Mouse (Mus musculus) frontal cortex, adult (tissue): ENCODE results near the gene Msl3.

ENCODE experiments used
- ATAC-seq: cut with Nextera tagmentation; 2 replicates; pipeline ENCODE4 v1.9.2; 2017; ENCODE audit warnings: mild to moderate bottlenecking, moderate library complexity, mixed read lengths; ENCODE audit not compliant: low TSS enrichment

Msl3 gene

DNA sequence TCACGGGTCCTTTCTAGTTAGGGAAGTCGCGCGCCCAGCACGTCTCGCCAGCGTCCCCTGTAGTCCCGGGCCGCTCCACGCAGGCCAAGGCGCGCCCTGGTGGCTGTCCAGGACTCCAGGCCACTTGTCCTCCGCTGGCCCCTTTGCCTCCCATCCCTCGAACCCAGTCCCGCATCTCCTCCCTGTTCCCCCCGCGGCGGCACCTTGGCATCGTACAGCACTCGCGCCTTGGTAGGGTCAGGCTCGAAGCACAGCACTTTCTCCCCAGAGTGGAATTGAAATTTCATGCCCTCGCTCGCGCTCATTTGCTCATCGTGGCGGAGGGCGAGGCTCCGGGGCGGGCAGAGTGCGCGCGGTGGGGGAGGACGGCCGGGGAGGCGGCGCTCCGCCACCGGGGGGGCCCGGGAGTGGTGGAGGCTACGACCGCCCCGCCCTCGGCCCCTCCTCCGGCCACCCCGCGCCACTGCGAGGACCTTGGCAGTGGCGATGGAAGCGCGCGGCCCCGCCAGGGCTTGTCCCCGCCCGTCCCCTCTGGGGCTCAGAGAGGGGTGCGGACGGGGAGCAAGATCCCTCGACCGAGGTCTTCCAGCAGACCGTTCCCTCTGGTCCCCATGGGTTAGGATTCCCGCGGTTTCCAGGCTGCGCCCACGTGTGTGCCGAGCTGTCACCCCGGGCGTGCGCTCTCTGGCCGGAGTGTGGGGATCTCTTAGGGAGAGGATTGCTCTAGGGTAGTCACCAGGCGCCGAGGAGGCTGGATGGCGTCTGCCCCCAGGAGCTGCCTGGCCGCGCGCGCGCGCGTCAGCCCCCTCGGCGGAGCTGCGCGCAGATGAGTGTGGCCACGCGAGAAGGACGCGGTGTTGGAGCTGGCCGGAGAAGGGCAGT, at the start of gene Msl3:
TSS of gene Msl3 (minus strand) at position 374 of the 882 bp plus-strand sequence.
- peak; percentile 79 for ATAC-seq

DNA sequence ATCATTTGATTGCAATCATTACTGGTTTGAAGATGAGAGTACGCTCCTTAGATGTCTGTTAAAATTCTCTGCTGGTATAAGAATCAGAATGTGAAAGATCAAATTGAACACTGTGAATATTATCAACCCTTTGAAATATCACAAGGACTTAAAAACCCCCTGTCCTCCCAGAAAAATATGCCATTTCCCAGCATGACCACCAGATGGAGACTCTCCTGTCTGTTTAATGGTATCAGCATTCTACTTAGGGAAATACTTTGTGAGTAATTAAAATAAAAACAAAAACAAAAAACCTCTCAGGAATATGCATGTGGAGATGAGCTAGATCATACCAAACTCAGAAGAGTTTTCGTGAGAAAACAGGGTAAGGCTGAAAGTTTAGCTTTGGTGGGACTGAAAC, 44.3 kb upstream of the Msl3 start:
- ATAC-seq = no peak

DNA sequence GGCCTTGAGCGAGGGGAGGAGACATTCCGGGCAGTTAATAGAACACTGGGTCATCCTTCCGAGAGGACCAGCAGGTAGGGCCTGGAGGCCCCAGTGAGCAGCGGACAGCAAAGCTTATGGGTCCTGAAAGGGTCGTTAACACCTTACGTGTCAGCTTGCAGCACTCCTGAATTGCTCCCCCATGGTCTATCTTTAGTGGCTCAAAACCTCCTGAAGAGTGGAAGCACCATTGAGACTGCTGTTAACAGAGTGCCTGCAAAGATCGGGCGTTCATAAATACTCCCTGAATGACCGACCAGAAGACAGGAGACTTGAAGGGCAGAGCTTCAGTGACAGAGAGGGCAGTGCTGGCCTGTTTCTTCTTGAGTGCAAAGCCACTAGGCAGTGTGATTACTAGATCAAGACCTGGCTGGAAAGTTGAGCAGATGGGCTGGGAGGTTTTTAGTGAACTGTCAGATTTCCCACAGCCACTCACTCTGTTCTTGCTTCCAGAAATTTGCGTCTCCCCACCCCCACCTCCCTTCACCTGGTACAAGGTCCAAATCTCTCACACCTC, 787 bp upstream of the Msl3 start:
- ATAC-seq = peak; percentile 51

DNA sequence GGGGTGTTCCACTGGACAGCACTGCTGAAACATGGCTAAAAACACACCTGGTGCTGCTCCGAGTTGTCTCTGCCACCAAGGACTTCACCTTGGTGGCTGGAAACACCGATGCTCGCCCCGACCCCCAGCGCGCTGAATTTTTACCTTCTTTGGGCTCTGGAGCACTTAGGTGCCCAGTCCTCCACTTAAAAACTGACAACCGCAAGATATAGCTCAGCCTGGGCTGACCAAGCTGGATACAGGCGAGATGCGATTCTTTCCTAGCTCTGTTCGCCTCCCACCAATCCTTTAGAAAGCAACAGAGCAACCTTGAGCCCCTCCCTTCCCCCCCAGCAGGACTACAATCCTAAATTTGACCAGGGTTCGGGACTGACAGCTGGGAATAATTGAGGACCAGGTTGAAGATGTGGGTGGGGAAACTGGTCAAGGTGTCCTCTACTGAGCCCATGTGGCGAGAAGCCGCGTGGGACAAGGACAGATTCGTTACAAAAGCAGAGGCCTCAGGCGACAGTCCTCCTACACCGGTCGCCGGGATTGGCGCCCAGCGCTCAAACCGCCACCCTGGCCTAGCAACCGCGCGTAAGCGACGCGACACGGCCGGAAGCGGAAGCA, 679 bp downstream of the Msl3 start:
- ATAC-seq = peak; percentile 89; the same call in 1 of the 2 replicates

DNA sequence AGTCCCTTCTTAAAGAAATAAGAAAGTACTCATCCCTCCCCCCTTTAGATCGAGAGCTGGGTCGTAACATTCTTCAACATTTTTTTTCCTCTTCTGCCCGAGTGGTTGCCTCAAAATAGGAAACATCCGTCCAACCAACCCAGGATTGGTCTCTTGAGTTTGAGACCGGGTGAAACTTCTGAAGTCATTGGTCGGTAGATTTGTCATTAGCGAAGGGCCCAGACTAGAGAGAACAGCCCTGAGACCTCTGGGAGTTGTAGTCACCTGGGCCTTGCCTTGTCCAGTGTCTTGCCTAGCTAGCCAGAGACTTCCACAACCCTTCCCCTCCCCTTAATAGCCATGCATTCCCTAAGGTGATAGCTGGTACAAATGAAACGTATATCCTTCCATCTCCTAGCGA, 1.3 kb downstream of the Msl3 start:
- ATAC-seq = peak; percentile 81

DNA sequence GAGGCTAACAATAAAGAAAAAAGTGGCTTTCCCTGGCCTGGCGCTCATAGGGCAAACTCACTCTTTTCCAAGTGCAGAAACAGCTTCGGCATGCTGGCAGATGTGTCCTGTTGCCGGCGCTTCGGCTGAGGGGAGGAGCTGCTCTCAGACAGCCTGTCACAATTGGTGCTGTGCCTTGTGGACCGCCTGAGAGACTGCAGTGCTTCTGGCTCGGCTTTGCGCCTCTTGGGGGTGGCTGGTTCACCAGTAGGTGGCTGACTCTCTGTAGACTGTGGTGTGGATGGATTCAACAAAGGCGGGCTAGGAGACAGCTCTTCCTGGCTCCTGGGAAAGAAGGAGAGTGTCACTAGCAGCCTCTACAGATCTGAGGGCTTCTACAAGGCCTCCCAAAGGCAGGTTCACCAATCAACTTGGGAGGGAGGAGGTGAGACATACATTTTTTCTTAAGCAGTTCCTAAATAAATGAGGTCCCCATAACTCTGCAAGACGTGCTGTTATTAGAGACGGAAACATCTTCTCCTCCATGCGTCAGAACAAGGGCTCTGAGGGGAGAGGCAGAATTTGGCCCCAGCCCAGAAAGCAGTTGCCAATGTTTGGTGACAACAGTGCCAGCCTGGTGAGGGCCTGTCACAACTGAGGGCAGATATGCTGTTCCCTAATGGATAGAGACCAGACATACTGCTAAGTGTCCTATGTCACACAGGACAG, 9.6 kb downstream of the Msl3 start:
- peak; percentile 87 for ATAC-seq

DNA sequence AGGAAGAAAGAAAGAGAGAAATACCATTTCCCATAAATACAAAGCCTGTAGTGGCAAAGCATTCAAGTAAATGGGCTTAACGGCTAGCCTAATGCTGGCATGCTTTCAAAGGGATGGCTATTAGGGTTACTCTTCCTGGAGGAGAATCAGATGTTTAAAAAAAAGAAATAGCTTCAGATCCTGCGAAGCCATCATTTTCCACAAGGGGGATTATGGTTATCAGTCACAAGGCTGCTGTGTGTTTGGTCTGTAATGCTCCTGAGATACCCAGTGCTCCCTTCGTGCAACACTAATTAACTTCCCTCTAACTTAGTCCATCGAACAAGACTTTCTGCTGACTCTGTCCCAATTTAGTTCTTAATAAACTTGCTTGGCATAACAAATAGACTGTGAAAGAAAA, 13.5 kb downstream of the Msl3 start:
- no peak for ATAC-seq

DNA sequence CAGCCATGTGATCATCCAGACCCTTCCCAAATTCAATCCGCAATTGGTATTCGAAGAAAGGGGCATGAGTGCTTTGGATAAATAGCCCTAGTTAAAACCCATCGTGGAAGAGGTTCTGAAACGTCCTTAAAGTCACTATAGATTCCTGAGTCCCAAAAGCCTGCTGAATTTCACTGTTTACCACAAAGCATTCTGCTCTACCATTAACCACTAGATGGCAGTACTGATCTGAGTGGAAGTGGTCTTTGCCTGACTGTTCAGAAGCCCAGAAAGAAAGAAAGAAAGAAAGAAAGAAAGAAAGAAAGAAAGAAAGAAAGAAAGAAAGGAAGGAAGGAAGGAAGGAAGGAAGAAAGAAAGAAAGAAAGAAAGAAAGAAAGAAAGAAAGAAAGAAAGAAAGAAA, 13.9 kb downstream of the Msl3 start:
- peak; percentile 70; the same call in 1 of the 2 replicates for ATAC-seq

DNA sequence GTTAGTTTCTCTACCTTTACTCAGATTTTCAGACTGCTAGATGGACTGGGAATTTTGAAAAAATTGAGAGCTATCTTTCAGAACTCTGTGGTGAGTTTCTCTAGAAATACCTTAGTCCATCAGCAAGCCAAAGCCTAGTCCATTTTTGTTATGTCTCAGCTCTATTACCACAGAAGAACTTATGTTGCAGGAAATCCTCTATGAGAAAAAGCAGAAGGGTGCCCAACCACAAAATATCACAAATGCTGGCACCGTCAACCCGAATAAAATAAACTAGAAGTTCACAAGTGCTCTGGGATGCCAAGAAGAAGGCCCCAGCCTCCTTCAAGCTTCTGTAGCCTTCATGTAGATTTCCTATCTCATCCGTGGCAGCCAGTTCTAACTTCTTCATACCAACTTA, 14.4 kb downstream of the Msl3 start:
- no peak for ATAC-seq

DNA sequence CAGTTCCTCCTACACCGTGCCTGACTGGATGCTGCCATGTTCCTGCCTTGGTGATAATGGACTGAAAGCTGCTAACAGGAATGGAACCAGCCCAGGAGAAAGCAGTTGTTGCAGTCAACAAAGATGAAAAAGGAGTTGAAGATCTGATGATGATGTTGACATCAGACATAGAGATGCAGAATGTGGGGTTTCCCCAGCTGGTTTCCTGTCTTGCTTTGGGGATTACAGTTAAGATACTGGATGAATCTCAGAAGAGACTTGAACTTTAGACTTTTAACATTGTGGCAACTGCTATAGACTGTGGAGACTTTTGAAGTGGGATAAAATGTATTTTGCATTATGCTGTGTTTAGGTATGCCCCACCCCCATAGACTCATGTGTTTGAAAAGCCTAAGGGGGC, 15.9 kb downstream of the Msl3 start:
- no peak for ATAC-seq

DNA sequence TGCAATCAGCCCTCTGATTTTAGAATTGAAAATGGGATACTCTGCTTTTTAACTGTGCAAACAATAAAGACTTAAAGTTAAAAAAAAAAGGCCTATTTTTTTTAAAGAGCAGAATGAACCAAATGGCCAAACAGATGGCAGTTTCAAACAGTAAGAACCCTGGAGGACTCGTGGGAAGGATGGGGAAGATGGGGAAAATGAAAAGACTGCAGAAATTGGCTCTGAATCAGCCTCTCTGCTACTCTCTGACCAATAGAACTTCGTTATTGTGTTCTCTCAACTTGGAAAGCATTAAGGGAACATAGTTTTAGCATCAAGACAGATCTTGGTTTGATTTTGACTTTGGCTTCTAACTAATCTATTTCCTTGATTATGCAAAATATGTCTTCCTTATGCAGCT, 24.4 kb downstream of the Msl3 start:
- peak; percentile 64 for ATAC-seq

DNA sequence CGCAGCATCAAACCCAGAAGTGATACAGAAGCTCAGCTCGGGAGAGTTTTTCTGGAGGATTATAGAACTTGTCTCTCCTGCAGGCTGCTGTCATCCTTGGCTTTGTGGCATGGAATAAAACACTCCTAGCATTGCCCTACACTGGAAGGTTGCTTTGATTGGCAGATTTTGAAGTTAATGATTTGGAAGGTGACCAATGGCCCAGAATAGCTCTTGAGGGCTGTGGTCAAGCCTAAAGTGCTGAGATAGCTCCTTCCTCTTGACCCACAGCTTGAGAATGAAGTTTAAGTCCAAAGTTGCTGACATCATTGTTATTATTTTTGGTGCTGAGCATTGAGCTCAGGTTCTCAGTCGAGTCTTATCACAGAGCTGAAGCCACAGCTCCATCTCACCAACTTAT, 26.0 kb downstream of the Msl3 start:
- ATAC-seq = no peak

DNA sequence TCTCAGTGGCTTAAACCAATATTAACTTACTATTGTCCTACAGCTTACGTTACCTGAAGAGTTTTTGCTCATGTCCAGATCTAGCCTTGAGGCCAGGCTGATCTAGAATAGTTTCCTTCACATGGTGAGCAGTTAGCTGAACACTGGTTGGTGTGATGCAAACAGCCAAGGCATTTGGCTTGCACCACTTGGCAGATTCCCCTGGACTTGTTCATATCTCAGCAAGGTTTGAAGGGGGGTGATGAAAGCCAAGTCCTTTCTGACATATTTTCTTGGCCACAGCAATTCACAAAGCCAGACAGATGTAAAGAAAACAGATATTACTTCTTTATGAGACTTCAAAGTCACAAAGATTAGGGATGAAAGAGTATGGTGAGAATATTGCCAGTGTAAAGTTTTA, 30.2 kb downstream of the Msl3 start:
- no peak for ATAC-seq

DNA sequence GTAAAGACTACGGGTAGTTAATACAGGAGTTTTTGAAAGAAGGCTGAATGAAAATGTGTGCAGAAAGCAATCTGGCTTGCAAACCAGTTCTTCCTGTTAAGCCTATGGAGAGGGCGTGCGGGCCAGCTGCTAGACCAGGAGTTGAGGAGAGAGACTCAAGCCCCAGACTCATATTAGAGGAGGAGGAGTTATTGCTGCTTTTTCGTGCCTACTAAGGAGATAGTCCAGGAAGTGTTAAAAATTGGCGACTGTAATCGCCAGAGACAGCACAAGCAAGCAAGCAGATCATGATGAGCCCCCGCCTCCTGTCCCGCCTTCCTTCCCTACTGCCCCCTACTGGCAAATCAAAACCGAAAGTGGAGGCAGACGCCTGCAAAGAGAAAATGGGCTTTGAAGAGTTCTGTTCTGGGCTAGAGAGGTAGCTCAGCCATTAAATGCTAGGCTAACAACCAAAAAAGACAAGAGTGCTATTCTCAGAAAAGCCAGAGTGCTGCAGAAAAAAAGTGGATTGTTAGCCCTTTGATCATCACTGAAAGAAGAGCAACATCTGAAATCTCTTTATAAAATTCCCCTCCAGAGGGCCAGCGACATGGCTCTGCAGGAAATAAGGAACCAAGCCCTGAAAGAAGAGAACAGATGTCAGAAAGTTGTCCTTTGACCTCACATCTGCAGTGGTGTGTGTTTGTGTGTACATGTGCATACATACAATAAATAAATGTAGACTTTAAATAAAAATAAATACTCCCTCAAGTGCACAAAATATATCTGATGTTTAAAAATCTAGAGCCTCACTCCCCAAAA, 33.9 kb downstream of the Msl3 start:
- peak; percentile 97 for ATAC-seq
